Mouse (Mus musculus): ENCODE data around the gene Hnrnpl. TPM values are rescaled to one million over a fixed set of nuclear protein-coding genes. Genes with fewer than 3 reads are reported as not detected.

Hnrnpl gene
- total and polyA plus RNA-seq, 3 experiments: 296 to 645 (median 371) TPM

GRCm38 (mm10) chr7:28860898-28861297 lies 52.6 kb downstream of the Hnrnpl start:
- no peak overlapping the region for H3K9ac ChIP-seq (ENCODE audit: insufficient read depth, low read depth)
- no peak for DNase-seq (ENCODE audit: extremely low read depth)
- H3K4me3 ChIP-seq (replicated peaks in 1 of 3; ENCODE audit: low read depth in 2 of 3, low read length in 2 of 3, poor library complexity in 1 of 3): no peak overlapping the region
- H3K9me3 ChIP-seq (replicated peaks; ENCODE audit: low read length): peaks cover 9% of the 10 kb centered on the region
- TF ChIP-seq CTCF (conservative IDR thresholded peaks at IDR 0.05 in 1 of 2, IDR thresholded peaks at IDR 0.05 in 1 of 2; ENCODE audit: low read depth in 2 of 2, low read length in 2 of 2) (0 out of 4 replicates have a peak, but pooled peaks of 1 of the 2 experiments have one; percentile 23), ZC3H11A (IDR thresholded peaks at IDR 0.05; ENCODE audit: low read depth, low read length) (no peak)
- no peak overlapping the region for H3K27ac ChIP-seq (ENCODE audit: insufficient read depth, low read depth)
- no peaks in the 10 kb centered on the region for H3K79me2 ChIP-seq (replicated peaks; ENCODE audit: control insufficient read depth, extremely low read depth, insufficient read depth, poor library complexity, severe bottlenecking)
- no peaks in the 10 kb centered on the region for H3K36me3 ChIP-seq (replicated peaks in 1 of 2; ENCODE audit: control insufficient read depth in 1 of 2, insufficient read depth in 1 of 2, low read length in 1 of 2)
- dilution Hi-C loops (cut with MboI; ENCODE audit: extremely low pct_ligation_motif_present, extremely low pct_unique_long_range_greater_than_20kb, low sequenced_read_pairs) (no loop called here), in situ Hi-C loops (cut with MboI; ENCODE audit: low pct_ligation_motif_present, low pct_unique_long_range_greater_than_20kb, low sequenced_read_pairs) (no loop called here)
- peaks cover 5 to 8% of the 10 kb centered on the region in 2 experiments for H3K4me1 ChIP-seq (ENCODE audit: control insufficient read depth in 1 of 2, insufficient read depth in 2 of 2)
- no peaks in the 10 kb centered on the region for H3K27me3 ChIP-seq (replicated peaks)
- H3K4me2 ChIP-seq (ENCODE audit: insufficient read depth, low read depth, poor library complexity, severe bottlenecking): no peak overlapping the region

- Histone ChIP-seq H3K9me3 (replicated peaks; ENCODE audit: low read length) (peaks cover 9% of the 10 kb centered on the region), H3K4me3 (replicated peaks in 1 of 3; ENCODE audit: low read depth in 2 of 3, low read length in 2 of 3, poor library complexity in 1 of 3) (no peak overlapping the region), H3K36me3 (replicated peaks in 1 of 2; ENCODE audit: control insufficient read depth in 1 of 2, insufficient read depth in 1 of 2, low read length in 1 of 2) (no peaks in the 10 kb centered on the region), H3K4me2 (ENCODE audit: insufficient read depth, low read depth, poor library complexity, severe bottlenecking) (no peak overlapping the region), H3K27me3 (replicated peaks) (no peaks in the 10 kb centered on the region), H3K27ac (ENCODE audit: insufficient read depth, low read depth) (no peak overlapping the region), H3K79me2 (replicated peaks; ENCODE audit: control insufficient read depth, extremely low read depth, insufficient read depth, poor library complexity, severe bottlenecking) (no peaks in the 10 kb centered on the region), H3K9ac (ENCODE audit: insufficient read depth, low read depth) (no peak overlapping the region), H3K4me1 (ENCODE audit: control insufficient read depth in 1 of 2, insufficient read depth in 2 of 2) (peaks cover 9 to 23% of the 10 kb centered on the region in 2 experiments)
- dilution Hi-C loops (cut with MboI; ENCODE audit: extremely low pct_ligation_motif_present, extremely low pct_unique_long_range_greater_than_20kb, low sequenced_read_pairs) (no loop called here), in situ Hi-C loops (cut with MboI; ENCODE audit: low pct_ligation_motif_present, low pct_unique_long_range_greater_than_20kb, low sequenced_read_pairs) (no loop called here)
- TF ChIP-seq SIN3A (IDR thresholded peaks at IDR 0.05; ENCODE audit: low read length) (no peak), ZMIZ1 (IDR thresholded peaks at IDR 0.05; ENCODE audit: low read depth, low read length) (no peak), JUND (conservative IDR thresholded peaks at IDR 0.05; ENCODE audit: low read depth, low read length) (no peak), MXI1 (IDR thresholded peaks at IDR 0.05; ENCODE audit: low read depth, low read length) (no peak), IRF4 (IDR thresholded peaks at IDR 0.05; ENCODE audit: low read depth, low read length) (no peak), HCFC1 (IDR thresholded peaks at IDR 0.05; ENCODE audit: low read depth, low read length) (no peak), ZKSCAN1 (IDR thresholded peaks at IDR 0.05; ENCODE audit: borderline replicate concordance, low read depth, low read length) (no peak), BHLHE40 (IDR thresholded peaks at IDR 0.05; ENCODE audit: low read depth, low read length) (no peak)
- DNase-seq (ENCODE audit: extremely low read depth): no peak
These were observed 54.6 kb downstream of the Hnrnpl start for GRCm38 (mm10) chr7:28862817-28863499.

- Histone ChIP-seq H3K36me3 (replicated peaks in 1 of 2; ENCODE audit: control insufficient read depth in 1 of 2, insufficient read depth in 1 of 2, low read length in 1 of 2) (no peaks in the 10 kb centered on the region), H3K9ac (ENCODE audit: insufficient read depth, low read depth) (no peak within 1 kb of the TSS), H3K9me3 (replicated peaks; ENCODE audit: low read length) (peaks cover 8% of the 10 kb centered on the region), H3K27me3 (replicated peaks) (no peaks in the 10 kb centered on the region), H3K4me2 (ENCODE audit: insufficient read depth, low read depth, poor library complexity, severe bottlenecking) (no peak within 1 kb of the TSS), H3K79me2 (replicated peaks; ENCODE audit: control insufficient read depth, extremely low read depth, insufficient read depth, poor library complexity, severe bottlenecking) (no peaks in the 10 kb centered on the region), H3K27ac (ENCODE audit: insufficient read depth, low read depth) (no peak within 1 kb of the TSS), H3K4me3 (replicated peaks in 1 of 3; ENCODE audit: low read depth in 2 of 3, low read length in 2 of 3, poor library complexity in 1 of 3) (no peak within 1 kb of the TSS), H3K4me1 (ENCODE audit: control insufficient read depth in 1 of 2, insufficient read depth in 2 of 2) (peaks cover 9 to 23% of the 10 kb centered on the region in 2 experiments)
- no peak for DNase-seq (ENCODE audit: extremely low read depth)
- in situ Hi-C loops (cut with MboI; ENCODE audit: low pct_ligation_motif_present, low pct_unique_long_range_greater_than_20kb, low sequenced_read_pairs) (no loop called here), dilution Hi-C loops (cut with MboI; ENCODE audit: extremely low pct_ligation_motif_present, extremely low pct_unique_long_range_greater_than_20kb, low sequenced_read_pairs) (no loop called here)
- TF ChIP-seq POLR2AphosphoS2 (IDR thresholded peaks at IDR 0.05; ENCODE audit: low read depth, low read length) (no peak), GABPA (IDR thresholded peaks at IDR 0.05; ENCODE audit: insufficient replicate concordance, low read depth, low read length) (no peak), ZNF384 (IDR thresholded peaks at IDR 0.05; ENCODE audit: low read depth, low read length) (no peak), MYC (IDR thresholded peaks at IDR 0.05; ENCODE audit: low read depth, low read length) (no peak), HCFC1 (IDR thresholded peaks at IDR 0.05; ENCODE audit: low read depth, low read length) (no peak), CHD1 (IDR thresholded peaks at IDR 0.05; ENCODE audit: low read depth, low read length) (no peak), E2F4 (IDR thresholded peaks at IDR 0.05; ENCODE audit: insufficient replicate concordance, low read depth, low read length) (no peak), ETS1 (conservative IDR thresholded peaks at IDR 0.05; ENCODE audit: low read depth, low read length) (no peak), NELFE (IDR thresholded peaks at IDR 0.05; ENCODE audit: low read depth, low read length) (no peak), BHLHE40 (IDR thresholded peaks at IDR 0.05; ENCODE audit: low read depth, low read length) (no peak), MAFK (IDR thresholded peaks at IDR 0.05; ENCODE audit: insufficient replicate concordance, low read length) (no peak), CHD2 (IDR thresholded peaks at IDR 0.05; ENCODE audit: low read length) (no peak), IRF4 (IDR thresholded peaks at IDR 0.05; ENCODE audit: low read depth, low read length) (no peak), MAX (IDR thresholded peaks at IDR 0.05; ENCODE audit: low read length) (no peak)
These were observed 55.2 kb downstream of the Hnrnpl start, which contains the start of gene Lgals7 for GRCm38 (mm10) chr7:28863540-28863939. Gene Lgals7 (plus strand): TSS chr7:28863853.

Data from CH12.LX (cell line).